Mouse (Mus musculus) G1E (cell line): ENCODE results near the gene Ddx21.

ENCODE experiments used
- CTCF ChIP-seq: IDR thresholded peaks from 2 replicates; pipeline ENCODE4 v1.5.1; 2012; ENCODE audit warnings: low read depth, low read length, inconsistent platforms, mixed read lengths
- GATA1 ChIP-seq: IDR thresholded peaks from 2 replicates; pipeline ENCODE4 v1.6.1; 2012; ENCODE audit warnings: borderline replicate concordance, low read length, inconsistent platforms, mixed read lengths
- POLR2AphosphoS5 ChIP-seq: IDR thresholded peaks from 2 replicates; pipeline ENCODE4 v1.6.1; 2012; ENCODE audit warnings: low read depth, low read length, inconsistent platforms; ENCODE audit not compliant: insufficient replicate concordance

DNA sequence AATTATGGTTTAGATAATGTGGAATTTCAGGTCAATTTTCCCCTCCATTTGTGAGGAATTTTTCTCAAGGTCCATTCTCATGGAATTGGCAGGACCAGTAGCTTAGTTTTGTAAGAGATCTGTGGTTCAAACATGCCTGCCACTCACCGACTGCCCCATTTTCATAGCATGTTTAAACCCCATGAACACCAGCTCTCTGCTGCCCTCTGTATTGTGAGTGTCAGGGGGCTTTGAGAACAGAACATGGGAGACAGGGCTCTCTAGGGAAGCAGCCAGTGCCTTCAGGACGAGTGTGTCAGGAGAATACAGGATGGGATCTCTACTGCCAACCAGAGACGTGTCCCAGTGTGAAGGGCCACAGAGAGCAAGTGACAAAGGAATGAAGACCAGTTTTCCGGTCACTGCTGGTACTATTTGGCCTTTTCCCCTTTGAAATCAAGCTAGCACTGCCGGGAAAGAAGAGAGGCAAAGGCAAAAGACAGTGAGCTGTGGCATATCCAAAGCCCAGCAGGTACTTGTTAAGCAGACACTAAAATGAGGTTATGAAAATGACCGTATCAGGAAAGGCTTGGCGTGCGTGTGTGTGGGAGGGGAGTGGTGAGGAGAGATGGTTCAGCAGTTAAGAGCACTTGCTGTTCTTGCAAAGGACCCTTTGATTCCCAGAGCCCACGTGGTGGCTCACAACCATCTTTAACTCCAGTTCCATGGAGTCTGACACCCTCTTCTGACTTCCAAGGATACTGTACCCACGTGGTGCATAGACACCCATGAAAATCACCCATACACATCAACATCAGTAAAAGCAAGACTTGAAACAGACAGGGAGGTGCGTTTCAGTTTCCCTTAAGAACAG, 46.1 kb downstream of the Ddx21 start:
- TF ChIP-seq CTCF: no peak
- TF ChIP-seq POLR2AphosphoS5: no peak
- no peak for TF ChIP-seq GATA1
